Mouse (Mus musculus) G1E (cell line): ENCODE results near the gene Lurap1.

ENCODE experiments used
- CTCF ChIP-seq: IDR thresholded peaks from 2 replicates; pipeline ENCODE4 v1.5.1; 2012; ENCODE audit warnings: low read depth, low read length, inconsistent platforms, mixed read lengths
- GATA1 ChIP-seq: IDR thresholded peaks from 2 replicates; pipeline ENCODE4 v1.6.1; 2012; ENCODE audit warnings: borderline replicate concordance, low read length, inconsistent platforms, mixed read lengths
- GATA2 ChIP-seq: IDR thresholded peaks from 2 replicates; pipeline ENCODE4 v1.6.1; 2012; ENCODE audit warnings: low read depth, low read length, inconsistent platforms, borderline replicate concordance
- TAL1 ChIP-seq: conservative IDR thresholded peaks from 2 replicates; pipeline ENCODE4 v1.6.1; 2012; ENCODE audit warnings: low read depth, low read length, inconsistent platforms, mixed read lengths

DNA sequence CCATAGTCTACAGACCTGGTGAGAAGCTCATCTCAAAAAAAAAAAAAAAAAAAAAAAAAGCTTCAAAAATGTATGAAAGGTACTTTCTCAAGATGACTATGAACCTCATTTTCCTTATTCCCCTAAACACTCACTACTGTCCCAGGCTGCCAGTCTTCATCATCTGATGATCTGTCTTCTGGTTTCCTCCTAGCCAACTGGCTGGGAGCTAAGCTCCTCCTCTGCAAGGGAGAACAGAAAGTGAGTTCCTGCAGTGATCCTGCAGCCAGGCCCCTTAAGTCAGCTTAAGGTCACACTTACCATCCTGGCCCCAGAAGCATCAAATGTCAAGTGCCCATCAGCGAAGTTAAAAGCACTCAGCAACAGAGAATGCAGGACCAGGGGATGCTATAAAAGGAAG, 28.4 kb downstream of the Lurap1 start:
- TF ChIP-seq CTCF (no peak), GATA1 (no peak), GATA2 (no peak), TAL1 (no peak)
